In the genomic region with DNA sequence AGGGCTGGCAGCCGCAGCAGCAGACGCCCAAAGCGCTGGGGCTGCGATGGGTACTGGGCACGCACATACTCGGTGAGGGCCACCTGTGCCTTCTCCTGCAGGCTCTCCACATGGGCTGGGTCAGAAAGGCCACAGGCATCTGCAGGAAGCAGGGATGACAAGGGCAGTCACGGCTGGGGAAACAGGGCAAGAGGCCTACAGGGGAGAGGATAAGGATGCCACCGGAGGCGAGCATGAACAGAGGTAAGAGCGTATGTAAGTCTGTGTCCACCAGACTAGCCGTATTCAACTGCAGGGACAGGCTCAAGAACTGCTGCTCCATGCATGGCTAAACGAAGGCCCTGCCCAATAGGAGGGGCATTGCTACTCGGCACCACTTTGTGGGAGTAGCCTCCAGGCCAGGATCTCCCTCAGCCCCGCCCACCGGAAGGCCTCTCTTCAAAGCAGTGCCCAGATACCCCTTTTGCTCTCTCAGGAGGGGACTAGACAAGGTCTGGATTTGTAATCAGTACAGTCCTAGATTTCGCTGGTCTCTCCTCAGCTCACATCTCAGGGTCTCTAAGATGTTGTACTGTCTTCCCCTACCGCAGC, we compare ENCODE assay signal across 9 mouse cellular contexts. TPM values are rescaled to one million over a fixed set of nuclear protein-coding genes. Genes with fewer than 3 reads are reported as not detected.
DNase-seq lines count a peak whose midpoint lies in the region; TF ChIP-seq lines count a peak whose summit lies in the region.
"Had no signal": no experiment of that assay in that cellular context is flagged by ENCODE, and none has a peak within 500 bp of the region (broad histone marks: within the 10 kb centered on the region; RNA-seq: fewer than 3 reads in every experiment).

No protein-coding gene starts in this region.

- no peak for TF ChIP-seq EP300 in heart, adult 2 months (IDR thresholded peaks at IDR 0.05; ENCODE audit: insufficient read depth, low read depth, low read length)
- no peak for TF ChIP-seq EP300 in ES-Bruce4 (IDR thresholded peaks at IDR 0.05; ENCODE audit: insufficient read depth, low read depth, low read length)

- H3K4me3 ChIP-seq in heart, adult 2 months, result no peak overlapping the region
- H3K4me3 ChIP-seq in ES-Bruce4 (ENCODE audit: low read depth, low read length), result no peak overlapping the region

- no peaks in the 10 kb centered on the region for H3K27me3 ChIP-seq in heart, adult 2 months (ENCODE audit: control insufficient read depth, insufficient read depth, low read length)
- no peaks in the 10 kb centered on the region for H3K27me3 ChIP-seq in ES-Bruce4 (ENCODE audit: control insufficient read depth, insufficient read depth, low read length, poor library complexity, severe bottlenecking)
- H3K27me3 ChIP-seq: Patski had no signal

- H3K4me1 ChIP-seq in heart, adult 2 months (ENCODE audit: control insufficient read depth, insufficient read depth, low read length), result peaks cover 3% of the 10 kb centered on the region
- H3K4me1 ChIP-seq in ES-Bruce4 (ENCODE audit: control insufficient read depth, insufficient read depth, low read length), result peaks cover 9% of the 10 kb centered on the region

- TF ChIP-seq POLR2A in heart, adult 2 months (IDR thresholded peaks at IDR 0.05; ENCODE audit: insufficient read depth, low read depth, low read length), result 0 out of 2 replicates have a peak, but pooled peaks have one; percentile 1
- TF ChIP-seq POLR2A in ES-Bruce4 (IDR thresholded peaks at IDR 0.05; ENCODE audit: insufficient read depth, low read length), result no peak

- no peak overlapping the region for H3K27ac ChIP-seq in heart, adult 2 months
- peak overlapping the region; percentile 28 for H3K27ac ChIP-seq in ES-Bruce4 (ENCODE audit: insufficient read depth, low read length)
- H3K27ac ChIP-seq: limb, embryonic 12.5 days had no signal

- no peaks in the 10 kb centered on the region for H3K36me3 ChIP-seq in heart, adult 2 months (ENCODE audit: control insufficient read depth, insufficient read depth, low read length)
- H3K36me3 ChIP-seq in ES-Bruce4 (ENCODE audit: control insufficient read depth, insufficient read depth, low read length, poor library complexity, severe bottlenecking), result peaks cover 2% of the 10 kb centered on the region

- H3K9ac ChIP-seq in heart, adult 2 months (ENCODE audit: low read depth, low read length), result no peak overlapping the region
- H3K9ac ChIP-seq in ES-Bruce4 (ENCODE audit: low read depth, poor library complexity, severe bottlenecking), result no peak overlapping the region
- H3K9ac ChIP-seq: limb, embryonic 12.5 days had no signal

- no peaks in the 10 kb centered on the region for H3K9me3 ChIP-seq in ES-Bruce4 (replicated peaks; ENCODE audit: control insufficient read depth, insufficient read depth, low read length, poor library complexity, severe bottlenecking)
- H3K9me3 ChIP-seq: limb, embryonic 12.5 days had no signal

- no peaks in the 10 kb centered on the region for H3K79me2 ChIP-seq in heart, adult 2 months (replicated peaks; ENCODE audit: control insufficient read depth, insufficient read depth, low read length)

- intact Hi-C loops in heart, adult 2 months (cut with DNase I), result no loop called here

- 74% methylated on average over 17 of the region's 17 CpGs for WGBS in heart, adult 2 months

- TF ChIP-seq CTCF in heart, adult 2 months (IDR thresholded peaks at IDR 0.05), result no peak
- no peak for TF ChIP-seq CTCF in ES-Bruce4 (IDR thresholded peaks at IDR 0.05; ENCODE audit: low read depth, low read length)

- DNase-seq in heart, adult 2 months, result no peak
- no peak for DNase-seq in heart, postnatal 4 days
- peak; percentile 62 for DNase-seq in ZHBTc4 (ENCODE audit: low read depth, low spot score)
- peak; percentile 72 to 82 for DNase-seq in kidney, postnatal 25 days
- no peak for DNase-seq in right cerebral cortex, postnatal 4 days
- DNase-seq in ovary, postnatal 36 days (ENCODE audit: low spot score), result no peak

RNA-seq across cellular contexts. Expression of gene Ocel1, which starts 3.6 kb away (rescaled TPM):
- total RNA-seq in heart, adult 2 months (2021), result 10 to 100 TPM; 12.4 to 15.2 TPM
- 8.0 and 9.1 TPM in 2 replicates for polyA plus RNA-seq in heart, adult 2 months (2012; rRNA removed)
- total RNA-seq in heart, postnatal 4 days (2021), result 1 to 10 TPM; 7.9 to 9.9 TPM
- polyA plus RNA-seq in ES-Bruce4 (2011; ENCODE audit: insufficient read depth, insufficient read length, low read depth, missing spikeins), result 1.9 and 3.2 TPM in 2 replicates

RNA-seq across cellular contexts. Expression of gene Nr2f6, which starts 7.0 kb away (rescaled TPM):
- 10 to 100 TPM; 47.6 to 56.7 TPM for total RNA-seq in heart, adult 2 months (2021)
- 53.9 and 63.2 TPM in 2 replicates for polyA plus RNA-seq in heart, adult 2 months (2012; rRNA removed)
- total RNA-seq in heart, postnatal 4 days (2021), result 10 to 100 TPM; 64.9 to 66.4 TPM
- 23.0 and 23.9 TPM in 2 replicates for polyA plus RNA-seq in ES-Bruce4 (2011; ENCODE audit: insufficient read depth, insufficient read length, low read depth, missing spikeins)

RNA-seq across cellular contexts. Expression of gene Use1, which starts 8.1 kb away (rescaled TPM):
- total RNA-seq in heart, adult 2 months (2021), result 100 to 1,000 TPM; 140 to 169 TPM
- 112 and 120 TPM in 2 replicates for polyA plus RNA-seq in heart, adult 2 months (2012; rRNA removed)
- 100 to 1,000 TPM in 1 of 2 experiments, 10 to 100 TPM in 1; 99.4 to 106 TPM for total RNA-seq in heart, postnatal 4 days (2021)
- 63.2 and 68.7 TPM in 2 replicates for polyA plus RNA-seq in ES-Bruce4 (2011; ENCODE audit: insufficient read depth, insufficient read length, low read depth, missing spikeins)

RNA-seq across cellular contexts. Expression of gene Ushbp1, which starts 20.9 kb away (rescaled TPM):
- 10 to 100 TPM; 22.9 to 23.9 TPM for total RNA-seq in heart, adult 2 months (2021)
- 71.7 and 72.2 TPM in 2 replicates for polyA plus RNA-seq in heart, adult 2 months (2012; rRNA removed)
- total RNA-seq in heart, postnatal 4 days (2021), result 10 to 100 TPM; 27.2 to 27.9 TPM
- polyA plus RNA-seq in ES-Bruce4 (2011; ENCODE audit: insufficient read depth, insufficient read length, low read depth, missing spikeins), result not detected in 2 replicates

RNA-seq across cellular contexts. Expression of gene Babam1, which starts 21.9 kb away (rescaled TPM):
- 10 to 100 TPM; 62.8 to 70.2 TPM for total RNA-seq in heart, adult 2 months (2021)
- polyA plus RNA-seq in heart, adult 2 months (2012; rRNA removed), result 88.7 and 91.3 TPM in 2 replicates
- 10 to 100 TPM; 69.4 to 70.7 TPM for total RNA-seq in heart, postnatal 4 days (2021)
- 82.0 and 102 TPM in 2 replicates for polyA plus RNA-seq in ES-Bruce4 (2011; ENCODE audit: insufficient read depth, insufficient read length, low read depth, missing spikeins)

Comparison
In these comparisons a context has a peak if more than half of its experiments do, and no peak if none do; other contexts are left out.
1. DNase-seq: peak in ZHBTc4 (single experiment) and kidney, postnatal 25 days (2 of 2); none in heart, adult 2 months (0 of 2), heart, postnatal 4 days (single experiment), right cerebral cortex, postnatal 4 days (single experiment) and ovary, postnatal 36 days (single experiment).